Mouse (Mus musculus) heart, embryonic 11.5 days (tissue): ENCODE results near the gene Pars2. TPM values are rescaled to one million over a fixed set of nuclear protein-coding genes. Genes with fewer than 3 reads are reported as not detected.

ENCODE experiments used
- ATAC-seq: fragments of 200-750 bp; cut with Nextera tagmentation; replicated peaks from 2 replicates; pipeline ENCODE4 v1.8.0; 2017; ENCODE audit warnings: moderate library complexity; ENCODE audit not compliant: insufficient number of reproducible peaks, low FRiP score, low TSS enrichment
- H3K27ac ChIP-seq: fragments of 300-500 bp; sonication (generic); 2 replicates; pipeline ENCODE4 v1.5.1; 2014; ENCODE audit warnings: mild to moderate bottlenecking, low read depth, low read length
- H3K27me3 ChIP-seq: fragments of 300-500 bp; sonication (generic); 2 replicates; pipeline ENCODE4 v1.6.1; 2014; ENCODE audit warnings: mild to moderate bottlenecking, low read length, mixed read lengths; ENCODE audit not compliant: control insufficient read depth, insufficient read depth
- H3K36me3 ChIP-seq: fragments of 300-500 bp; sonication (generic); 2 replicates; pipeline ENCODE4 v1.6.1; 2014; ENCODE audit warnings: mild to moderate bottlenecking, low read length, moderate library complexity, mixed read lengths; ENCODE audit not compliant: control insufficient read depth, insufficient read depth
- H3K4me1 ChIP-seq: fragments of 300-500 bp; sonication (generic); 2 replicates; pipeline ENCODE4 v1.6.1; 2014; ENCODE audit warnings: low read length; ENCODE audit not compliant: control insufficient read depth, insufficient read depth
- H3K4me2 ChIP-seq: fragments of 300-500 bp; sonication (generic); 2 replicates; pipeline ENCODE4 v1.6.1; 2014; ENCODE audit warnings: mild to moderate bottlenecking, moderate library complexity
- H3K4me3 ChIP-seq: fragments of 300-500 bp; sonication (generic); 2 replicates; pipeline ENCODE4 v1.5.1; 2014; ENCODE audit warnings: low read depth, low read length
- H3K9ac ChIP-seq: fragments of 300-500 bp; sonication (generic); 2 replicates; pipeline ENCODE4 v1.6.1; 2014; ENCODE audit warnings: mild to moderate bottlenecking, low read depth, low read length, moderate library complexity
- H3K9me3 ChIP-seq: fragments of 300-500 bp; sonication (generic); replicated peaks from 2 replicates; pipeline ENCODE4 v1.6.1; 2016; ENCODE audit warnings: low read length; ENCODE audit not compliant: control insufficient read depth
- WGBS: fragments of 180-500 bp; shearing (Covaris S2); extraction: QIAGEN DNeasy Blood & Tissue Kit; methylation state at CpG from one replicate; pipeline ENCODE4 v1.1.7; 2014; ENCODE audit not compliant: insufficient replicate concordance; 5-methylcytosine and 5-hydroxymethylcytosine counted together
- polyA plus RNA-seq: library from polyadenylated mRNA; unstranded; fragments of >200 nt; fragmentation: Nextera tagmentation; extraction: Ambion mirVana; gene quantifications from 2 replicates; pipeline ENCODE4 v1.2.1, GENCODE M21; 2014

The Pars2 gene
- polyA plus RNA-seq, 1 experiment from 2014 or later: 11.3 TPM

DNA sequence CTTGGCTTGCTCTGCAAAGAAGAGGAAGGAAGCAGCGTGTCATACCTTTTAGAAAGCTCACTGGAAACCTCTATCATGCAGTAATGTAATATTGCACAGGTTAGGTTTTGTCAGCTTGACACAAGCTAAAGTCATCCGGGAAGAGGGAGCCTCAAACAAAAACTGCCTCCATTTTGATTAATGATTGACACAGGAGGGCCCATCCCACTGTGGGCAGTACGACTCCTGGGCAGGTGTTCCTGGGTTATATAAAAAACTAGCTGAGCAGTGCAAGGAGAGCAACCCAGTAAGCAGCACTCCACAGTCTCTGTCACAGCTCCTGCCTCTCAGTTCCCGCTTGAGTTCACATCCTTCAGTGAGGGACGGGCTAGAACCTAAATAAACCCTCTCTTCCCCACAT lies 25.9 kb downstream of the Pars2 start:
- no peak for ATAC-seq
- Histone ChIP-seq H3K27me3 (no peaks in the 10 kb centered on the region), H3K27ac (no peak overlapping the region), H3K9ac (no peak overlapping the region), H3K36me3 (peaks cover 17% of the 10 kb centered on the region), H3K9me3 (no peaks in the 10 kb centered on the region), H3K4me3 (no peak overlapping the region), H3K4me2 (no peak overlapping the region), H3K4me1 (peaks cover 5% of the 10 kb centered on the region; the same call in 1 of the 2 replicates)
- WGBS: 86% methylated on average over 5 of the region's 5 CpGs

DNA sequence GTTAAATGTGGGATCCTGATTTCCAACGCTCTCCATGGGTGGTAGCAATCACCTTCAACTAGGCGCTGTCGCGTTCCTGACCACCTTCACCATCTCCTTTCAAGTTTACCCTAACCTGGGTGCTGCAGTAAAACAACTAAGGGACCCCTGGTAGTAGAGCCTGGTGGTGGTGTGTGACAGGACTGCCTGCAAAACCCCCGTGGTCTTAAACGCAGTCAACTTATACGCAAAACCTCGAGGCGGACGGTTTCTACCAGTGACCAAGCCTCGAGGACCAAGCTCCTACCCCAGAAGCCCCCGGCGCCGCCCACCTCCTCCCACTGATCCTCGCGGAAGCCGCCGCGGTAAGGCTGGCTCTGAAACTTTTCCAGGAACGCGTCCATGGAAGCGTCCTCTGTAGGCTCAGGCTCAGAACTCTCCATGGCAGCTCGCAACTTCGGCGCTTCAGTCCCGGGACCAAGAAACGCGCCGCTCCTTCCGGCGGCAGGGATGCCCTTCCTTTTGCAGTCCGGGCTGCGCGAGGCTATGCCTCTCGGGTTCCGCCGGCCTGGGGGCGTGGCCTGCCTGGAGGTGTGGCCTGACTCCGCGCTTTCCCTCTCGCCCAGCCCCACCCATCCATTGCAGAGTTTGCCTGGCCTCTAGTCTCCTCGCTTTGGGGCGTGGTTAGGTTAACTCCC lies 27.7 kb downstream of the Pars2 start, which contains the start of gene Ttc4:
Ttc4 (minus strand) TSS at position 503 of the 677 bp plus-strand sequence.
- H3K4me3 ChIP-seq: peak within 1 kb of the TSS; percentile 92
- WGBS: under 1% methylated on average over 42 of the region's 43 CpGs
- peaks cover 8% of the 10 kb centered on the region for H3K36me3 ChIP-seq
- H3K9ac ChIP-seq: peak within 1 kb of the TSS; percentile 92
- no peak within 1 kb of the TSS; the same call in 1 of the 2 replicates for H3K27ac ChIP-seq
- H3K4me2 ChIP-seq: peak within 1 kb of the TSS; percentile 86
- H3K4me1 ChIP-seq: peaks cover 5% of the 10 kb centered on the region; the same call in 1 of the 2 replicates
- no peaks in the 10 kb centered on the region for H3K9me3 ChIP-seq
- H3K27me3 ChIP-seq: no peaks in the 10 kb centered on the region
- ATAC-seq: peak; percentile 96

DNA sequence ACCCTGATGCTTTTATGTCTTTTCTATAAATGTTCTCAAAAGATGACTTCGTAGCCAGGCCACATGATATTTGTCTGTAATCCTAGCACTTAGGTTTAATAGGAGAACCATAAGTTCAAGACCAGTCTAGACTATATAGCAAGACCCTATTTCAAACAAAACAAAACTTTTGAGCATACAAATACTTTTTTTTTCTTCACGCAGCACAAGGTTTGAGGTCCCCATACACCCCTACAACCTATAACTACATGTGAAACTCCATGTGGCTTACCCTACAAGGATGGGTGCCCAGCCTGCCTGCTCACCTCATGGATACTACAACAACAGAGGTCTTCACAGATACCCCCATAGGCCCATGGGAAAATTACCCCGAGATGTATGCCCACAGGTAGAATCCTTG lies 28.3 kb downstream of the Pars2 start:
- WGBS: 37% methylated on average over 3 of the region's 3 CpGs
- Histone ChIP-seq H3K4me3 (peak overlapping the region; percentile 92), H3K36me3 (peaks cover 8% of the 10 kb centered on the region; the same call in 1 of the 2 replicates)

DNA sequence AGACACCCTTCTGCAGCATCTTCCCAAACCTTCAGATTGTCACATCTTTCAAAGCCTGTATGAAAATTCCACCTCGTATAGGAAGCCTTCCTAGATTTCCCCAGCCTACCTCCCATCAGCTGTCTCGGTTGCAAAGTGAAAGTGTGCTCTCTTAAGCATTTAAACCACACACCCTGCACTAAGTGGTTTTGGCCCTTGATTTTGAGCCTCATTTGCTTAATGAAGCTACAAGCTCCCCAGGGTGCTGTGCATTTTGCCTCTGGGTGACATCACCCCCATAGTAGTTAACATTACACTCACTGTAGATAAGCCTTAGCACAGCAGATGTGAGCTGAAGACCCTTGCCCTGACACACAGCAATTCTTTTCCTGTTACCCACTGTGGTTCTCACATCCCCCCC lies 30.1 kb downstream of the Pars2 start:
- no peaks in the 10 kb centered on the region for H3K27me3 ChIP-seq
- ATAC-seq: no peak
- no peak overlapping the region for H3K9ac ChIP-seq
- H3K36me3 ChIP-seq: peaks cover 7% of the 10 kb centered on the region; the same call in 1 of the 2 replicates
- H3K9me3 ChIP-seq: no peaks in the 10 kb centered on the region
- no peak overlapping the region for H3K4me3 ChIP-seq
- H3K4me1 ChIP-seq: peaks cover 5% of the 10 kb centered on the region; the same call in 1 of the 2 replicates
- H3K27ac ChIP-seq: no peak overlapping the region
- no peak overlapping the region for H3K4me2 ChIP-seq
- 54% methylated on average over 2 of the region's 2 CpGs for WGBS

More for the DNA sequence above, 28.3 kb downstream of the Pars2 start:
- H3K27me3 ChIP-seq: no peaks in the 10 kb centered on the region
- peaks cover 5% of the 10 kb centered on the region; the same call in 1 of the 2 replicates for H3K4me1 ChIP-seq
- H3K4me2 ChIP-seq: peak overlapping the region; percentile 86
- no peak for ATAC-seq
- no peaks in the 10 kb centered on the region for H3K9me3 ChIP-seq
- no peak overlapping the region for H3K27ac ChIP-seq
- no peak overlapping the region for H3K9ac ChIP-seq

DNA sequence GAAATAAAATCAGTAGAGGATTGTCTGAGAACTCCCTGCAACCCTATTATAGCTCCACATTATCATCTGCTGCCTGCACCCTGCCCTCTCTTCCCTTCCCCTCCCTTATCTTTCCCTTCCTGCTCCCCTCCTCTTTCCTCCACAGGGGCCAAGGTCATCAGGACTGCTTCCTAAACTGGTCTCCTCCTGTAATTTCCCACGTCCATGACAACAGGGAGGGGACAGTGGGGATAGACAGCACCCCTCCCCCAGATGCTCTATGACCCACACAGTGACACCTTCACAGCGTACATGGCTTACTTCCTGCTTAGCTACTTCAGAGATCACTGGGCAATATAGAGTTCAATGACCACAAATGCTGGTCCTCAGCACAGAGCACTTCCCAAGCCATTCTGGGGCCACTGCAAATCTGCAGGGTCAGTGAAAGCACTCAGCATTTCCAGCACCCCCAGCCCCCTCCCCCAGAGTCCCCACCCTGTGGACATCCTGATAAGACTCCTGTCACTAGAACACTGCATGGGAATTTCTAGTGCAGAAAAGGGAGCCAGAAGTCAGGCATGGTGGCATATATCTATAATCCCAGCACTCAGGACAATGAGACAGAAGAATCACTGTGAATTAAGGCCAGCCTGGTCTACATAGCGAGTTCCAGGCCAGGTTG lies 37.9 kb downstream of the Pars2 start:
- ATAC-seq: peak; percentile 57
- Histone ChIP-seq H3K36me3 (no peaks in the 10 kb centered on the region), H3K4me1 (0 out of 2 replicates have a peak, but pooled peaks cover 2% of the 10 kb centered on the region), H3K4me3 (no peak overlapping the region), H3K4me2 (no peak overlapping the region), H3K9ac (no peak overlapping the region), H3K9me3 (no peaks in the 10 kb centered on the region), H3K27ac (peak overlapping the region; percentile 41), H3K27me3 (no peaks in the 10 kb centered on the region)
- WGBS: 30% methylated on average over 3 of the region's 3 CpGs

DNA sequence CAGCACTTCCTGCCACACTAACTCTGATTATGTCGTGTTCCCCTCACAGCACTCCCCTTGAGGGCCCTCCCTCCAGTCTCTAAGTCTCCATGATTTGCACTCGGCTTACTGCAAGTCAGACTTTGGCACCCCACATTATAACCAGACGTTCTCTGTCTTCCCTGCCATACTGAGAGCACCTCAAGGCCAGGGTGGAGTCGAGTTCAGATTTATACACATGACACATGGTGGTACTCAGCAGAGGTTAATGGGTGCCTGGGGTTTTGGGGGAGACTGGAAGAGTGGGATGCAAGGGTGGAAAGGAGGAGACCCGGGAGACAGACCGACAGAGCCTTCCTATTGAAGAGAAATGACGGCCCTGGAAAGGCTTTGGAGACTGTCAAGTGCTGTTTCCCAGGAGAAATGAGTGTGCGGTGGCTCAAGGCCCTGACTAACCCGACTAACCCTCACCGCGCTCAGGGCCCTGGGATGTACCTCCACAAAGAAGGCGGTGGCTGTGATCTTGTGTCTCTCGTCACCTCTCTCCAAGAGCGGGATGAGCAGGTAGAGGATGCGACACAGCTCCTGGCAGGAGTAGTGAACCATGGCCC lies 43.1 kb downstream of the Pars2 start:
- no peak for ATAC-seq
- H3K27ac ChIP-seq: no peak overlapping the region
- no peak overlapping the region for H3K4me3 ChIP-seq
- no peaks in the 10 kb centered on the region for H3K36me3 ChIP-seq
- H3K27me3 ChIP-seq: no peaks in the 10 kb centered on the region
- H3K9ac ChIP-seq: no peak overlapping the region
- H3K4me2 ChIP-seq: no peak overlapping the region
- H3K4me1 ChIP-seq: no peaks in the 10 kb centered on the region
- 78% methylated on average over 15 of the region's 15 CpGs for WGBS
- no peaks in the 10 kb centered on the region for H3K9me3 ChIP-seq

DNA sequence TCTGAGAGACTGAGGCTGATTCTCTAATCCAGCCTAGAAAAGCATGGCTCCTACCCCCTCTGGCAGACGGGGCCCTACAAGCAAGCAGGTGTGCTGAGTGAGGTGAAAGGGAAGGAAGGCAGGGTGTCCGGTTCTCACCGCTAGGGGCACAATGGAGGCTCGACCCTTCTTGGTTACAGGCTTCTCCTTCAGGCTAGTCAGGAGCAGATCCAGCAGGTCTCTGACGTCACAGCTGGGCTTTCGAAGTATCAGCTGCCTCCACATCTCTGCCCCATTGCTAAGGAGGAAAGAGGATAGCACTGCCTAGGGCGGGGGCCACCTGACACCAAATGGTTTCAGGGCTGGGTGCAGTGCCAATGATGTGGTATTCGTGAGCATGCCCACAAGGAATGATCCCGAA lies 49.1 kb downstream of the Pars2 start:
- Histone ChIP-seq H3K9me3 (no peaks in the 10 kb centered on the region), H3K9ac (no peak overlapping the region), H3K36me3 (no peaks in the 10 kb centered on the region), H3K4me3 (no peak overlapping the region), H3K4me1 (no peaks in the 10 kb centered on the region), H3K4me2 (no peak overlapping the region), H3K27me3 (peaks cover 17% of the 10 kb centered on the region), H3K27ac (no peak overlapping the region)
- WGBS: 18% methylated on average over 9 of the region's 9 CpGs
- ATAC-seq: no peak; the same call in 1 of the 2 replicates

DNA sequence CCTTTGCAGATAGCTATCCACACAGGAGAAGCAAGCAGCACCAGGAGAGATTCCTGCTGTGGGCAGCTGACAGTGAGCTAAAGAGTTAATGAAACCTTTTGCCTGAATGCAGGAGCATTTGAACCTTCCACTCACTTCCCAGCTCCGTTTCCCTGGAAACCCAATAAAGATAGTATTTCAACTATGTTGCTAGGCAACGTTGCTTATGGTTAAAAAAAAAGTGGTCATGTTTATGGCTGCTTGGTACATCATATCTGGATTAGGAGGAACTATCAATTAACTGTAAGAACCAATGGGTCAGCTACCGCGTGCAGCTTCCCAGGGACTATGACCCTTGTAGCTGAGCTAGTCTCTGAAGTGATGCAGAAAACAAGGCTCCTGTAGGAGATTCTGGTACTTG lies 49.9 kb downstream of the Pars2 start:
- Histone ChIP-seq H3K4me1 (no peaks in the 10 kb centered on the region), H3K4me3 (no peak overlapping the region), H3K9ac (no peak overlapping the region), H3K4me2 (no peak overlapping the region), H3K9me3 (no peaks in the 10 kb centered on the region), H3K27ac (no peak overlapping the region), H3K27me3 (peaks cover 17% of the 10 kb centered on the region), H3K36me3 (no peaks in the 10 kb centered on the region)
- no peak for ATAC-seq
- 51% methylated on average over 4 of the region's 4 CpGs for WGBS
